Mouse (Mus musculus) fibroblast of lung, adult 2 months (primary cell): ENCODE measurements around the gene Slc6a6.
A peak's percentile ranks its signal among the peaks of the same experiment; 100 is the strongest.

Experiments
- DNase-seq: peaks from one replicate; pipeline ENCODE4 v3.0.0-alpha.2; 2011; ENCODE audit warnings: low read depth

The Slc6a6 gene

GRCm38 (mm10) chr6:91776543-91776942 is 92.7 kb downstream of the Slc6a6 start:
- peak; percentile 22 for DNase-seq

- DNase-seq: no peak
Measured at GRCm38 (mm10) chr6:91779206-91779605, 95.4 kb downstream of the Slc6a6 start.

GRCm38 (mm10) chr6:91785018-91785417 is 101.2 kb downstream of the Slc6a6 start:
- no peak for DNase-seq

DNA sequence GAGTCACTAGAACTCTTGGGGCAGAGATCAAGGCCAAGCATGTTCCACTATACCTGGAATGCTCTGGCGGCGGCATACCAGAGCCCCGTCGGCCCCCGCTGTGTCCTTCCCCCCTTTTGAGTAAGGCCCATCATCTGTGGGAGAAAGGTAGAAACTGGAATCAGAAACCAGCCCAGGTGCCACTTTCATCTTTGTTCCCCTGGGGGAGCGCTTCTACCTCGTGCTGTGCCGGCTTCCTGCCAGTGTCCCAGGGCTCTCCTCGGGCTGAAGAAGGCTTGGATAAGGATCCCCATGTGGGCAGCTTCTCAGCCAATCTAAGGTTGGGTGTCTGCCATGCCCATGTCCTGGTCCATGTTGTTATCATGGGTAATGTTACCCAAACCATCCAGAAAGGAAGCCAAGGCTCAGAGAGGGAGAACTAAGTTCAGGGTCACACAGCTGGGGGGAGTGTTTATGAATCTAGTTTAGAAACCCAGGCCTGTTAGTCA is 104.5 kb downstream of the Slc6a6 start:
- DNase-seq: no peak

GRCm38 (mm10) chr6:91795640-91796039 is 111.8 kb downstream of the Slc6a6 start:
- no peak for DNase-seq

DNA sequence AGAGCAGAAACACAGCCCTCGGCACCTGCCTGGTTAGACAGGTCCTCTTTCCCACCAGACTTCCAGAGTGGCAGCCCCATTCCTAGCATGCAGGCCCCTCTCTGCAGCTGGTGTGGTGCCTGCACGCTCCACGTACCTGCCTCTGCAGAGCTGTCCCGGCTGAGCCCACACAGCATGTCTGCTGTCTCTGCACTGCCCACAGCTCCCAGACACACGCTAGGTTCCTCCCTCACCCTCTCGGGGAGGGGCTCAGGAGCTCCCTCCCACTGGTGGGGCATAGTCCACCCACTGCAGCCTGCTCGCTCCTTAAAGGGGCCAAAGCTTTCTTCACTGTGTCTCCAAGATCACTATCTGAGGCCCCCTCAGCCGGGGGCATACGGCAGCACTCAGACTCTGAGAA is 112.2 kb downstream of the Slc6a6 start:
- no peak for DNase-seq

GRCm38 (mm10) chr6:91796736-91797135 is 112.9 kb downstream of the Slc6a6 start:
- no peak for DNase-seq

DNA sequence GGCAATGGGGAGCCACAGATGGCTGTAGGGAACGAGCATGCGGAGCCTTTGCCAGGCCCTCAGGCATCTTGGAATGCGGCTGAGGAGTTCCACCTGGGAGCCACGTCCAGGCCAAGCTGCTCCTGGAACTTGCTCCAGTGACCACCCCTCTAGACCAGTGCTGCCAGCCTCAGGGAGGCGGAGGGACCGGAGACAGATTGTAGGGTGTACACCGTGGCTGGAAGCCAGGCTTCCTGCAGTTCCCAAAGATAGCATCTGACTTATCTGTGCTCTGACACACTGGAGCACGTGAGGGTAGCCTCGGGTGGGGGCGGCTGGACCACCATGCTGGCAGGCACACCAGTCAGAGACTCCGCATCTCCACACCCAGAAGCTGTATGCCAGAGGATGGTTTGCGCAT is 114.6 kb downstream of the Slc6a6 start:
- DNase-seq: no peak

- DNase-seq: no peak
Measured at GRCm38 (mm10) chr6:91804177-91804576, 120.3 kb downstream of the Slc6a6 start.

DNA sequence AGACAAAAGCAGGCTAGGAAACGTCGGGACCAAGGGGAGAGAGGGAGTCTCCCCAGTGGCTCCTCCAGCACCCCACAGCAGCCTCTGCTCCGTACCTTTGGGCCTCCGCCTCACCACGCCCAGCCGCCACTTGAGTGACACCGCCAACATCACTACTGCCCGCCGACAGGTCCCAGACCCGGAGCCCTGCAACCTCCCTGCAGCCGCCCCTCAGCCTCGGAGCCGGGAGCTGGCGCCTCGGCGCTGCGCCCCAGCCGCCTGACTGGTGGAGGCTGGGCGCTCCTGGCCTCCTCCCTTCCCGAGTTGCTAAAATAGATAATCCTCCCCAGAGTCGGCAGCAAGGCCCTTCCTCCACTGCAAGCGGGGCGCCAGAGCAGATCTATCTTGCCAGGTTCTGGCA is 123.3 kb downstream of the Slc6a6 start:
- no peak for DNase-seq

- DNase-seq: no peak
Measured at GRCm38 (mm10) chr6:91808022-91808421, 124.2 kb downstream of the Slc6a6 start.
